Mouse (Mus musculus) brain, embryonic 14.5 days (tissue): ENCODE data around the gene Ppp1r15b. TPM values are rescaled to one million over a fixed set of nuclear protein-coding genes. Genes with fewer than 3 reads are reported as not detected.

Source experiments
- DNase-seq: peaks from one replicate; pipeline ENCODE4 v3.0.0-alpha.2; 2011; ENCODE audit warnings: low read depth
- CTCF ChIP-seq: fragments of 200-500 bp; IDR thresholded peaks from 2 replicates; pipeline ENCODE4 v1.5.1; 2012; ENCODE audit warnings: inconsistent platforms, mild to moderate bottlenecking, moderate library complexity, borderline replicate concordance; ENCODE audit not compliant: insufficient read depth, insufficient read length; ENCODE audit errors: extremely low read depth
- POLR2A ChIP-seq: fragments of 200-500 bp; IDR thresholded peaks from 2 replicates; pipeline ENCODE4 v1.6.1; 2012; ENCODE audit warnings: mild to moderate bottlenecking, inconsistent platforms, borderline replicate concordance; ENCODE audit not compliant: poor library complexity, insufficient read depth, insufficient read length, severe bottlenecking; ENCODE audit errors: extremely low read depth
- polyA plus RNA-seq: library from polyadenylated mRNA; depleted of rRNA; stranded (reverse); fragments of >200 nt; gene quantifications from 2 replicates; pipeline ENCODE4 v1.2.3, GENCODE M21; 2012

The Ppp1r15b gene
- polyA plus RNA-seq, 1 experiment: 31.3 TPM

DNA sequence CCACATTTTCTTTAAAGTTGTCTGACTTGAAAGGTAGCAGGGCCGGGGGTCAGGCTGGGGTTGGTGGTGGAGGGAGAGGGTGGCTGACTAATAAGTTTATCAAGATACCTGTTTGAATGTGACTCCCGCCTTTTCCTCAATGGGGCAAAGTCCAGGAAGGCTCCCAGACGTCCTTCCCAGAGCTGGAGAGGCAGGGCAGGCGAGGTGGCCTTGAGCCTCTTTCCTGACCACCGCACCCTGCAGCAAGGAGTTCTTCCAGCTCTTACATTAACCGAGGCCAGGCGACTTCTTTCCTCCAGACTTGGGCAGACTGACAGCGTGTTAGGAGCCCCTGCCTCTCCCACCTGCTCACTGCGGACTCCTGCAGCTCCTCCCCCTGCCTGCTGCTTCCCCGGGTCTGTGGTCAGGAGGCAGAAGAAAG, 33.7 kb downstream of the Ppp1r15b start:
- peak; percentile 44 for DNase-seq
- TF ChIP-seq POLR2A (no peak), CTCF (no peak)

DNA sequence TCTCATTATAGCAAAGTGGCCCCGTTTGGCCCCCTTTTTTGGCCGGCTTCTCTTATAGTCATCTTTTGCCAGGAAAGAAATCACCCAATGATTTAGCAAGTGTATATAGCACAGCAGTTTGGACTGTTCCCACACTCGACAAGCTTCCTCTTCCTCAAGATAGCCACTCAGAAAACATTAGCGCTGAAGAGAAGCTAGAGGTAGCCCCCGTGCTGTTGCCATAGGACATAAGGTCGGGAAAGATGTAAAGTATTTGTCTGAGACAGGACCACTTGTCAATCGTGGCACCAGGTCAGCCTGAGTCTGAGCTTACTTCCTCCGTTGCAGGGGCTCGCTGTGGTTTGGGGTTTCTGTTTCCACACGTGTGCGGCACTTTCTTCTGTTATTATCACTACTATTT, 34.2 kb downstream of the Ppp1r15b start:
- no peak for DNase-seq
- TF ChIP-seq CTCF: no peak
- TF ChIP-seq POLR2A: no peak

DNA sequence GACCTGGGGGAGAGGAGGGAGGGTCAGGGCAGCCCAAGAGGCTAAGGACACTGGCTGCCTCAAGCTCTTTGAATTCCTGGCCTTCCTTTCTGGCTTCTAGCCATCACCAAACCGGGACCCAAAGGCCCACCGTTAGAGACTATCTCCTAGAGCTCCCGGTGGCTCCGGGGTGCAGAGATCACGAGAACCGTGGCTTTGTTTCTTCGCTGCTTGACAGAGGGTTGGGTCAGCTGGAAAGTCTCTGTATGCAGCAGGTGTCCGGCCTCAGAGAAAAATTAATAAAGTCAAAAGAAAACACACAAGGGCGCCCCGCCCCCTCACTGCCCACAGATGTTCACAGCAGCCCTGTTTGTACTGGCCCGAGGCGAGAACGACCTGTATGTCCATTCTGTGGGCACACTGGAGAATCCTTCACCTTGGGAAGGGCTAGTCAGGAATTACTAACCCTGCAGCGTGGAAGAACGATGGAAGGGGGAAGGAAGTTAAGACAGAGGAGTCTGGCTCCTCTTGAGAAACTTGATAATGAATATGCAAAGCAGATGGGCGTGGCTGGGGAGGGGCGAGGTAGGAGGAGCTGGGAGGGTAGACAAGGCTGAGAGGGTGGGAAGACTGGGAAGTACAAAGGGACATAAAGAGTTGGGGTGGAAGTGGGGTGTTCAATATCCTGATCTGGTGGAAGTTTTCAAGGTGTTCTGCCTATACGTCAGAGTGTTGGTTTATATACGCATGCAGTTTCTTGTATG, 37.5 kb downstream of the Ppp1r15b start:
- TF ChIP-seq CTCF (no peak), POLR2A (no peak)
- peak; percentile 34 for DNase-seq

DNA sequence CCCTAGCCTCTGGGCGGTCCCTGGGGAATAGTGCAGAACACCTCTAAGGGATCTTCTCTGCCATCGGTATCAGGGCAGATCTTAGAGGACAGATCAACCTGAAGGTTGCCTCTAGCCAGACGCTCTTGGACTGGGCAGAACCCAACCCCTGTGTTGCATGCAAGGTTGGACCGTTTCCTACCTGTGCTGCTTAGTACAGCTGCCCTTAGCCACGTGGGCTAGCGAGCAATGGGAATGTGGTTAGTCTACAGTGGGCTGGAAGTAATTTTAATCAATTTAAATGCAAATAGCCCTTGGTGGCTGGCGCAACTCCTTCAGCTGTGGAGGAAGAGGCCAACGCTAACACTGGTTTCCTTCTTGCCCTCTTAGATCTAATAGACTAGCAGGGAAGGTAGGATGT, 39.3 kb downstream of the Ppp1r15b start:
- peak; percentile 22 for DNase-seq
- TF ChIP-seq CTCF (no peak), POLR2A (no peak)

DNA sequence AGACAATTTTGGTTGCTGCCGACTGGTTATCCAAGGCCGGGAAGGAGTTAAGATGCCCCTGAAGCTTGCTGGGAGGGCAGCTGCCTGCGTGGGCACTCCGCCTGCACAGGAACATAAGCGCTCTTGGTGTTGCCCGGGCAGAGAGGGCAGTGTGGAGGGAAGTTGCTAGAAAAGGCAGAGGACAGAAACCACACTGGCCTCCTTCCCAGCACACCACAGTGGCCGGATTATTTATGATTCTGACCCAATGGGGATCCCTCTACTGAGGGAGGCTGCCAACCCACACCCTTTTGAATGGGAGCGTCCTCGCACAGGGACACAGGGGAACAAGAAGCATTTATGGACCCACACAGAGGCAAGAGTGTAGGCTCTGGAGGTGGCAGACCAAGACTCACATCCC, 40.4 kb downstream of the Ppp1r15b start:
- TF ChIP-seq CTCF: no peak
- TF ChIP-seq POLR2A: no peak
- no peak for DNase-seq

DNA sequence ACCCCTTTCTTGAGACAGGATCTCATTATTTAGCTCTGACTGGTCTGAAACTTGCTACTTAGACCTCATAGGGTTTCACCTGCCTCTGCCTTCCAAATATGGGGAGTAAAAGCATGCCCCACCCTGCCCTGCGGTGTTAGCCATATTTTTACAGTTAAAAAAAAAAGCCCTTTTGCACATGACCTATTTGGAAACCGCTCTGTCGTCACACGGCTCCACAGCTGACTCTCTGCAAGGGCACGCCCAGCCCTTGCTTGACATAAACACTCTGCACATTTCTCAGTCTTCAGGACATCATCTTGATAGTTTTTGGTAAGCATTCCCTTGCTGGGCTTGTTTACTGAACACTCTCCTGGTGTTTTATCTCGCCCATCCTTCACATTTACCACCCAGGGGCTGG, 44.2 kb downstream of the Ppp1r15b start:
- no peak for TF ChIP-seq CTCF
- no peak for TF ChIP-seq POLR2A
- no peak for DNase-seq

DNA sequence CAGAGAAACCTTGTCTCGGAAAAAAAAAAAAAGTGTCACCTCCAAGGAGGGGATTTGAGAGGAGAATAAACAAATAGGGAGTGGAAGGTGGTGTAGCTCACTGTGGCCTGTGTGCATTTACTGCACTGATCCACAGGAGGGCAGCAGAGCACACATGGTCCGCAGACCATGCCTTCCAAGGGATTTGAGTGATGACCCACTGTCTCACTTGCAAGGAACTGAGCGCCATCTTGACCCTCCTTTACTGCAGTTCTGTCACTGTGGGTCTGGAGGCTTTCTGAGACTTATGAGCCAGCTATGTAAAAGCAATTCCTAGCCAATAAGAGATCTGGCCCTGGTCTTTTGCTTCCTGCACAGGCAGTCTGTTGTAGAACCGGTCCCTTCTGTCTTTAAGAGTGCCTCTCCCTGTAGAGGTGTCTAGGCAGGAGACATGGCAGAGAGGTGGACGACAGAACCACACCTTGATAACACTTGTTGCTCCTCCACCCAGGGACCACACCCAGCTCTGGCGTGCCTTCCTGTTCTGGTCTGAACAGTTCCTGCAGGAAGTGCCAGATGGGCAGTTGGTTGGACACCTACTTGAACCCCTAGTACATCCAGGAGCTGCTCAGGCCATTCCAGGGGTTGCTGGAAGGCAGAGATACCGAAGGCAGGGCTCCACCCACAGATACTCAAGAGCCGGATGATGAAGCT, 46.7 kb downstream of the Ppp1r15b start:
- peak; percentile 83 for DNase-seq
- TF ChIP-seq CTCF: peak; percentile 98
- TF ChIP-seq POLR2A: no peak

DNA sequence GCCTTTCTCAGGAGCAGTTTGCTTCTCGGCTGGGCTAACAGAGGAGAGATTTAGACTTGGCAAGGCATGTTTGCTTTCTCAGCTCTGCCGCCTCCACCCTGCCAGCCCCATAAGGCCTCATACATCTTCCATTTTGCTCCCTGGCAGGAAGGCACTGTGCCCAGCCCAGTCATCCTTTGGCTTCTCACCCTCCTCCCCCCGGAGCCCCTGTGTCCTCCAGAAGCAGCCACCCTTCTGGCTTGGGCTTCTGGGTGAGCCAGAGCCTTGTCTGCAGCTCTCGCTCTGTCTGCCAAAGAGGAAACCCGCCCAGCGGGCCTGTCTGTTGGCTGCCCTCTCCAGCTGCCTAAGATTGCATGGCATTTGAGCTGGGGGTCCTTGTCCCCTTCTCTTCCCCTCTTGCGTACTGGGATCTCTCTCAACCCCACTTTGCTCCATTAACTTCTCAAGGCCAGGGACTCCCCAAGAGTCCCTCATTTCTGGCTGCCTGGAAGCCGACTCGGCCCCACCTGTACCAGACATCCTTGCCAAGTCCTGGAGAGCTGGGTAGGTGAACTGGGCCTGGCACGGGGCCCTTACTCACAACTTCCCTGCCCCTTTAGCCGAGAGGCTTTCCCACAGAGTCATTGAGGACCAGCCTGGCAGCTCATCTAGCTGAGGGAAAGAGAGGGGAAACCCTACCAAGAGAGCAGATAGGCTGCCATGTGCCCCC, 47.9 kb downstream of the Ppp1r15b start:
- peak; percentile 79 for DNase-seq
- TF ChIP-seq POLR2A: no peak
- no peak for TF ChIP-seq CTCF

DNA sequence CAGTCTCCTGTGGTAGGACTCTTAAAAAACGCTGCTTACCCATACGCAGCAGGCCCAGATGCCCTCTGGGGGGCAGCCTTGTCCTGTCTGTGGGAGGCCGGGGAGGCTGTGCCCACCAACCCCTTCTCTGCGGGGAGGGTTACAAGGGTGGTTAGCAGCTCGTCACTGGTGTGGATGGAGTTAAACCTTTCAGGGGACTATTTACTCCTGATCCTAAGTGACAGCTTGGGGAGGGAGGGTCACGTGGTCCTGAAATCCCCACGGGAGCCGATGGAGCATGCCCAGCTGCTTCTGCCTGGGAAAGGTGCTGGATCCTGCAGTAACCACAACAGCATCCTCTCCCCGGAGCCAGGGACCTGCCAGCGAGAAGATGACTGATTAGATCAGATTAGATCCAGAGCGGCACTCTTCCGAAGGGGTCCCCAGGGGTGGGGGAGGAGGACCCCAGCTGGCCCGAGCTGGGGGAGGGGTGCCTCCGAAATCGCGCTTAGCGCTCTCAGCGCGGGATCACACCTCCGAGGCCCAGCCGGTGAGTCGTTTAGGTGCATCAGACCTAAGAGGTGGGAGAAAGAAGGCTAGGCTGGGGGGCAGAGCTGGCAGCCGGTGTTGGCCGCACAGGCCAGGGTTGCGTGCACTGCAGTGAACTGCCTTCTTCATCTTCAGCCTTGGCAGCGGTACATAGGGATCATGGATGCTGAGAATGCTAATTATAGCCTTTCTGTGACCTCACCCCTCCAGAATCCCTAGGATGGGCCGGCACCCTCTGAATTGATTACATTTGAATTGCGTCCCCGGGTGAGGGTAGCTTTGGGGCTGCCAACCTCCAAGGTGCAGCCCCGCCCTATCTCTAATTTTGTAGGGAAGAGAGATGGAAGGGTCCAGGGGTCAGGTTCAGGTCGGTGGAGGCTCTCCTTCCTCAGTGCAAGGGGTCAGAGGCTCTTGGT, 50.4 kb downstream of the Ppp1r15b start:
- DNase-seq: peak; percentile 98
- TF ChIP-seq CTCF (peak; percentile 96), POLR2A (0 out of 2 replicates have a peak, but pooled peaks have one; percentile 1)

DNA sequence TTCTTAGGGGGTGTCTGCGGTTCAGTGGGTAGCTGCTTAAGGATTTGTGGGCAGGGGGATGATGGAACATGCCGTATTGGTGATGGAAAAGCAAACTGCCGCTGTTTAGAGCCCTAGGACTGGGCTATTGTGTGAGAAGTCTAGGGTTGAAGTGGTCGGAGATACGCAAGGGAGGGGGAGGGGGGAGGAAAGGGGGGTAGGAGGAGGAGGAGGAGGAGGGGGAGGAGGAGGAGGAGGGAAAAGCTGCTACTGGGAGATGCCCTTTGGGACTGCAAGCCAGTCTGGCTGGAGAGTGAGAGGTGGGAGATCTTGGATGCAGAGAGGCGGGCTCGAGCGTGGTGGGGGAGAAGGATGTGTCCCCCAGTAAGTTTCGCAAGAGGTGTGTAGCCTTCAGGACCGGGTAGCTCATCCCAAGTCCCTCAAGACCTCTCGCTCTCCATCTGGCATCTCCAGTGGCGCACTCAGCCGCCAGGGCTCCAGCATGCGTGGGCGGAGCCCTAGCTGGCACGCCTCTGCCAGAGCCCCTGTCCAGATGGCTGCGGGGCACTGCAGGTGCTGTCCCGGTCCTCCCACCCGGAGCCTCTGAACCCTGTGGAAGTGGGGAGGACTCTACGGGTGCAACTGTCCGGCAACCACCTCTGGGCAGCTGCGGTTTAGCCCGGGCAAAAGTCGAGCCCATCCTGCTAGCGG, 51.2 kb downstream of the Ppp1r15b start:
- DNase-seq: peak; percentile 89
- TF ChIP-seq CTCF (peak; percentile 10; the same call in 1 of the 2 replicates), POLR2A (no peak)
